Mouse (Mus musculus) embryonic stem cell, embryonic (primary cell): ENCODE data around the gene Rin3.
"Not testable (repeated sequence)": the region's sequence is repeated elsewhere in the genome, so short reads cannot be mapped to it uniquely, and the experiment has no call there.

Source experiments
- CTCF ChIA-PET, 4 experiments: fragments of 300-600 bp in 2 of 4; fragments of 350-600 bp in 2 of 4; sonication (Branson Sonifier 250); formaldehyde crosslinking; loops; one replicate each; lab custom pipeline; 2022; ENCODE audit warnings: inconsistent platforms in 2 of 4; lab: Charles Lee
- POLR2A ChIA-PET, 4 experiments: fragments of 300-600 bp in 2 of 4; fragments of 350-600 bp in 2 of 4; sonication (Branson Sonifier 250); formaldehyde crosslinking; loops; one replicate each; lab custom pipeline; 2022; ENCODE audit warnings: antibody characterized with exemption in 4 of 4, inconsistent platforms in 1 of 4; lab: Charles Lee

The Rin3 gene

DNA sequence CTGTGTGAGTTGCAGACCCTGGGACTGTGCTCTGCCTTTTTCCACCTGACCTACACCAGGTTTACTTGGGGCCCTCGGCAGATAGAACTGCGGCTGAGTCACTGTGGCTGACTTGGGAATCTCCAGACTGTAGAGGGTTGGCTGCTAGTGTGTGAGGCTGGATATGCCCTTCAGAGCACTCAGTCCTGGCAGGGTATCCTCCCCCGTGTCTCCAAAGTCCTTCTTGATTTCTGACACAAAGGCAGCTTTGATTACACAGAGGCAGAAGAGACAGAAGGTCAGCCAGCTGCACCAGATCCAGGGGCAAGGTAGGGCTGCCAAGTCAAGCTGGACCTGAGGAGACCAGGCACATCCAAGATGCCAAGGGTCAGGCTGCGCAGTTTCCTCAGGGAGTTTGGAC is 11.4 kb upstream of the Rin3 start:
- ChIA-PET POLR2A (no interaction called here), CTCF (no interaction called here)

DNA sequence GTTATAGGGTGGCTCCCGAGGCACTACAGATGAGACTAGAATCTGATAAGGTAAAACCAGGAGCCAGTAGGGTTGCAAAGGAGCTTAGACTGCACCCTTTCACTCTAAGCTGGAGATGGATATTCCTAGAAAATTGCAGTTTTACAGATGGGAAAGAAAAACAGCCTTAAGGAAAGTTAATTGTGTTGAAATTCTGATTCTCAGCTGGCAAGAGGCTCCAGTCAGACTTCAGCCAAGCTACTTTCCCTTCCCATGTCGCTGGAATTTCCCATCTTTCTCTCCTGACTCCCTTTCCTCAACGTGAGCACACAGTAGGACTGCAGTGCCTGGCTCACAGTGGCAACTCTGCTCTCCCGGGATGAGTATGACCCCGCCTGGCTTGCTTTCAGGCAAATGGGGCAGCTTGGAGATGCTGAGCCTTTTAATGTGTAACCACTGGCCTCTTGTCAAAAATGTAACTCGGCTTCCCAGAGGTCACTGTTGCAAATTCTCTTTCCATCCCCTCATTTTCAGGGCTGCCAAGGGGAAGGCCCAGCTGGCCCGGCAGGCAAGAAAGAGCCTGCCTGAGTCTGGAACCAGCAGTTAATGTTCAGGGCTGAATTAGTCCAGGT is 6.9 kb upstream of the Rin3 start:
- POLR2A ChIA-PET = no interaction called here
- CTCF ChIA-PET = interaction anchor here in 1 of 4 experiments (0.6 kb wide), 1 partner anchor 788 kb away, joined by 3 read pairs; no protein-coding TSS in a partner anchor

DNA sequence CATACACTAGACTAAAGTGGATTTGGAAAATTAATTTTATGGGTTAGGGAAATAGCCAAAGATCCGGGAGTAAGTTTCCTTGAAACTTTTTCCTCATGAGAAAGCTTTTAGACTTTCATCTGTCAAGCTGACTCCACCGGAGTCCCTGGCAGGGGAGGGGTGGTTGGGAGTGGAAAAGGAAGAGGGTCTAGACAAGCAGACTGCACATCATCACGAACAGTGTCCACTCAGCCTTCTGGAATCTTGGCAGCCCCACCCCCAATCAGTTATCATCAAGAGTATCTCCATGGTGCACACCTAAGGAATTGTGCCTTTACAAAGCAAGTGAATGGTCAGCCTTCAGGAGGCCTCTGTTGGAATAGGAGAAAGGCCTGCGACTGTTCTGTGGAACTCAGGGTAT is 2.6 kb upstream of the Rin3 start:
- CTCF ChIA-PET = not testable (repeated sequence)
- POLR2A ChIA-PET = interaction anchor here in 1 of 4 experiments (1.5 kb wide), 1 partner anchor 305 kb away, joined by 4 read pairs; the partner anchor contains the start of gene Cpsf2

DNA sequence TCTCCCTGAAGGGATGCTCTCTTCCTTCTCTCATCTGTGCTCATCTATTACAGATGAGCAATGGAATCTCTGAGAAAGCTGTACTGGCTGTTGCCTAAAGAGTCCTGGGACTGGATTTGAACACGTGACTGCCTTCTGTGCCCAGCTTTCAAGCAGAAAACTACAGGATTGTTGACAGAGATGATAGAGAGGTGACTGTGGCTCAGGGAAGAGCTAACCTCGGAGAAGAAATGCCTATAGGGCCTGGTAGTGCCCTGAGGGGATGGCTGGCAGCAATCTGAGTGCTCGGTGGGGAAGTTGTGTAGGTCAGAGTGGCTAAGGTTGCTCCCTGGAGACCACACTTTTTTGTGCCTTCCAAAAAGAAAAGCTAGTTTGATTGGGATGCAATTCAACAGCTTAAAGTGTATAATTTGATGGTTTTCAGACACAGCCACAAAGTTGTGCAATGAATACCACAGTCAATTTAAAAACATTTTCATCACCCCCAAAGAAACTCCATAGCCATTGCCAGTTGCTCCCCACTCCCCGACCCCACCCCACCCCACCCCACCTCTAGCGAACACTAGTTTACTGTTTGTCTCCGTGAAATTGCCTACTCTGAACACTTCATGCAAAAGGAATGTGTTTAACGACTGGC is 1.9 kb upstream of the Rin3 start:
- CTCF ChIA-PET = no interaction called here
- POLR2A ChIA-PET = interaction anchor here in 1 of 4 experiments (0.6 to 1.5 kb wide), 2 partner anchors 138 to 306 kb away, joined by 3 to 4 read pairs; partner anchors contain the start of gene Cpsf2

DNA sequence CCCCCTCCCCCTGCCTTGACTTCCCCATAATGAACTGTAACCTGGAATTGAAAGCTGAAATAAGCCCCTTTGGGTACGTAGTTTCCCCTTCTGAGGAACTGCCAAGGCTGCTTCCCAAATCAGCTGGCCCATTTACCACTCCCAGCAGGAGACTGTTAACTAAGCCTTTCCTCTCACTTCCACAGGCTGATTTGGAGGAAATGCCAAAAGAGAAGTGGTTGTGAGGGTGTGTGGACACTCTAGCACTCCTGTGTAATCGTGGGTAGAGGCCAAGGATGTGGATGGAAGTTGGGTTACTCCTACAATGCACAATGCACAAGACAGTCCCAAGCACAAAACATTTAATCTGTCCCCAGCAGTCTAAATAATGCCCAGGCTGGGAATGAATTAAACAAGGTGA is 722 bp upstream of the Rin3 start:
- ChIA-PET CTCF (no interaction called here), POLR2A (interaction anchor here in 1 of 4 experiments (0.7 kb wide), 1 partner anchor 431 kb away, joined by 4 read pairs; no protein-coding TSS in a partner anchor)

DNA sequence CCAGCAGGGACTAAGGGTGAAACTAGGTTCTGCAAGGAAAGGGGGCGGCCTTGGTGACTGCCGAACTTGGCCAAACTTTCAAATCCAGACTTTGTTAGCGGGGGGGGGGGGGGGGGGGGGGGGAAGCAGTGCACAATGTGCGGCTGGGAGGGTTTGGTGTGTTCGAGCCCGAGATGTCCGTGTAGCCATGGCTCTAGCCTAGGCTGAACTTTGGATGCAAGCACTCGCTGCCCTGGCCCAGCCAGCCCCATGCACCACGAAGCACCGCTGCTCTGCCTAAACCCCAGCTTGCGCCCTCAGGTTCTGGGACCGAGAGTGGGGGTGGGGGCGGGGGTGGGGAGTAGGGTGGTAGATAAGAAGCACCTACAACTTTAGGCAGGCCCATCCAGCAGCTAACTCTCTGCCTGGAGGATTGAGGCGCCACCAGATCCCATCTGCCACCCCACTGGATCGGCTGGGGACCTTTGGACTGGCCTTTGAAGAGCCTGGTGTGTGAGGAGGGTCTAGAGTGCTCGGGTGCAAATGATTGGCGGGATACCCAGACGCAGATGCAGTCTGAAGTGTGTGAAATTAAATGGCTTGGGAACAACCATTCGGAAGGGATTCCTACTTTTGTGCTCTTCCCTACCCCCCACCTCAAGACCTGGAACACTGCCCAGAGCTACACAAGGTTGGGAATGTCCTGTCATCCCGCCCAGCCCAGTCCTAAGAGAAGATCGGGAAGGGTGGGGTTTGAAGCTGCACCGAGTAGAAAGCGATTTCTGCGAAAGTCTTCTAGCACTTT is 827 bp downstream of the Rin3 start:
- ChIA-PET CTCF (interaction anchor here in 2 of 4 experiments (0.6 to 1.3 kb wide), 2 partner anchors 63 to 100 kb away, joined by 3 to 6 read pairs; no protein-coding TSS in a partner anchor), POLR2A (interaction anchor here in 2 of 4 experiments (0.5 to 0.7 kb wide), 2 partner anchors 27 to 58 kb away, joined by 3 to 4 read pairs; no protein-coding TSS in a partner anchor)

DNA sequence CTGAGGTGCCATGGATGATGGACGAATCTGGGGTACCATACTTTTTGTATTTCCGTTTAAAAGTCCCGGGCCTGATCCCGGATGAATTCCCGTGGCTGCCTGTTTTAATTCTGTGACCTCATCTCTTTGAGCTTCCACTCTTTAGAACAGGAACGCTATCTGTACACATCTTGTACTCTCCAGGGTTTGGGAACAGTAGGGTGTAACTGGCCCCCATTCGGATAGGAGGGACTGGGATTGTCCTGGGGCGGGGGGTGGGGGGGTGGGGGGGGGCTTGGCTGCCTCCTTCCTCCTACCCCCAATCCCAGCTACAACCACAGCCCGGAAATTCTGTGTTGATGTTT is 1.4 kb downstream of the Rin3 start:
- CTCF ChIA-PET = interaction anchor here in 2 of 4 experiments (0.6 to 1.3 kb wide), 2 partner anchors 62 to 101 kb away, joined by 3 to 6 read pairs; no protein-coding TSS in a partner anchor
- POLR2A ChIA-PET = interaction anchor here in 2 of 4 experiments (0.7 to 1.5 kb wide), 2 partner anchors 11 to 28 kb away, joined by 3 to 4 read pairs; no protein-coding TSS in a partner anchor

DNA sequence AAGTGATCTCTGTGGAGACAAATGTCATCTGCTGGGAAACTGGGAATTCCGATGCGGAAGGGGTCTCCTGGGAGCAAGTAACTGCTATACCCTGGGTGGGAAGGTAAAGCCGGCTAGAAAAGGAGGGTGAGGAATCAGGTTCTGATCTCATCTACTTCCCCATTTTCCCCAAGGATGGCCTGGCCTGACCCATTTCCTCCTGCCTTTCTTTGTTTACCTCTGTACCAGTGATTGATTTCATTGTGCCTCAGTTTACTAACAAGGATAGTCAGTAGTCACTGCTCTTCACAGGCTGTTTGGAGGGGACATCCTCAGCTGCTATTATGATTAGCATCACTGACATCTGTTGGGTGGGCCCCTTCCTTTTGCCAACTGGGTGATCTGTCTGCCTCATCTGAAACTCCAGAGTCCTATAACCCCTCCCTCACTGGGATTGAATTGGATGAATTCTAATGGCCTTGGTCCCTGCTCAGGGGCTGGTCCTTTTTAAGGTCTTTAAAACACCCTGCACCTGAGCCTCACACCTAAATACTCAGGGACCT is 1.8 kb downstream of the Rin3 start:
- CTCF ChIA-PET = interaction anchor here in 1 of 4 experiments (1.3 kb wide), 1 partner anchor 62 kb away, joined by 3 read pairs; no protein-coding TSS in a partner anchor
- POLR2A ChIA-PET = interaction anchor here in 1 of 4 experiments (1.5 kb wide), 1 partner anchor 11 kb away, joined by 3 read pairs; no protein-coding TSS in a partner anchor

DNA sequence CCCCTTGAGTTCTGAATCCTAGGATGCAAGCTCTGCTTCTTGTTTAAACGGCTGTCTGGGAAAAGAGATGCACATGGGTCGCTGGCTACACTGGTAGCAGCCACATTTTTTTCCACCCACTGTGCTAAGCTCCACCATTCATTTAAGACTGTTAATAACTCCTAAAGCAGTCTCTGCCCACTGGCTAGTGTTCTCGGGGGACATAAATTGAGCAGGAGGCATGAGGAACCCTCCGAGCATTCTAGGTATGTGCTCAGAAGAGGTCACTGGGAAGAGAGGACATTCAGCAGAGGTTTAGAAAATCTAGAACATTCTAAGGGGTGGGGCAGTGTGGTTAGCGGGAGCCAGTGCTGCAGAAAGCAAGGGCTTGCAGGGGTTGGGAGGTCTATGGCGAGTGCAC is 2.5 kb downstream of the Rin3 start:
- POLR2A ChIA-PET = interaction anchor here in 1 of 4 experiments (1.5 kb wide), 1 partner anchor 10 kb away, joined by 3 read pairs; no protein-coding TSS in a partner anchor
- CTCF ChIA-PET = interaction anchor here in 1 of 4 experiments (1.3 kb wide), 1 partner anchor 61 kb away, joined by 3 read pairs; no protein-coding TSS in a partner anchor

DNA sequence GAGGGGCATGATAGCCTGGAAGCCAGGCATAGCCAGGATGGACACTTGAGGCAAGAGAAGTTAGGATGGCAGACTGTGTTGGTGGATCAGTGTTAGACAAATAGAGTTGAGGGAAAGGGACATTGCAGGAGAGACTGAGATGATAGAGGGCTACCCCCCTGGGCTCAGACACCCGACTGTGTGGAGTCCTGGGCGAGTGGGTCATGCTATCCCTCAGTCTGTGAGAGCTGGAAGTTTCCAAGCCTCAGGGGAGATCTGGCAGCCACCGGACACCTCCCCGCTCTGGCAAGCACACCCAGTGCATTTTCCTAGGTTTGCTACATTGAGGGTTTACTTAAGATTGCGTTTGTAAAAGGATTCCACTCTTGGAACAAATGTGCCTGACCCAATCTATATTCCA is 2.9 kb downstream of the Rin3 start:
- ChIA-PET POLR2A (interaction anchor here in 1 of 4 experiments (1.5 kb wide), 1 partner anchor 10 kb away, joined by 3 read pairs; no protein-coding TSS in a partner anchor), CTCF (interaction anchor here in 1 of 4 experiments (1.5 kb wide), 1 partner anchor 101 kb away, joined by 4 read pairs; no protein-coding TSS in a partner anchor)

DNA sequence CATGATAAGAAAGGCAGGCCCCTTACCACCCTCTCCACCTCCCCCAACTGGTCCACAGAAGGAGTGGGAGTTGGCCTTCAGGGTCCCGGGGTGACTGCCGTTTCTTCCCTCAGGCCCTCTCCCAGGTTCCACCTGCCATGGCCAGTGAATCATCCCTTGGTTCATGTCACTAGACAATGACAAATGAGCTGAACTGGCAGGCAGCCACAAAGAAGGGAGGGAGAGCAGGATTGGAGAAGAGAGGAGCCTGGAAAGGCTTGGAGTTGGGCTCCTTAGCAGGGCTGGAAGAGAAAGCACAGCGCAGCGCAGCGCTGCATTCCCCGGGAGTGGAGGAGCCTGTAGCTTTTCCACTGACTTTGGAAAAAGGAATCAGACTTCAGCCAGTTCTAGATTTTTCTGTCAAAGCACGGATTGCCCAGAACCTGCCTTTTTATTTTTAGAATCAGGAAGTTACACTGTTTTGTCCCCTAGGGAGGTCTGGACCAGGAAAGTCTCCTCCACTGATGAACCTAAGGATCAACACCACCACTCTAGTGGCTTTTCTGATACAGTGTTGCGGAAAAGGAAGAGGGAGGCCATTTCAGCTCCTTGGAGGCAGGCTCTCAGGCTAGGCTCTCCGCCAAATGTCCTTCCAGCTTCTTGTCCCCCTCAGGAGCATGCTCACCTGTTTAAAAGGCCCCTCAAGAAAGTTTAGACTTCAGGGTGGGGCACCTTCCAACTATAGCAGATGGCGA is 4.0 kb downstream of the Rin3 start:
- ChIA-PET CTCF (interaction anchor here in 1 of 4 experiments (1.5 kb wide), 1 partner anchor 100 kb away, joined by 4 read pairs; no protein-coding TSS in a partner anchor), POLR2A (no interaction called here)

DNA sequence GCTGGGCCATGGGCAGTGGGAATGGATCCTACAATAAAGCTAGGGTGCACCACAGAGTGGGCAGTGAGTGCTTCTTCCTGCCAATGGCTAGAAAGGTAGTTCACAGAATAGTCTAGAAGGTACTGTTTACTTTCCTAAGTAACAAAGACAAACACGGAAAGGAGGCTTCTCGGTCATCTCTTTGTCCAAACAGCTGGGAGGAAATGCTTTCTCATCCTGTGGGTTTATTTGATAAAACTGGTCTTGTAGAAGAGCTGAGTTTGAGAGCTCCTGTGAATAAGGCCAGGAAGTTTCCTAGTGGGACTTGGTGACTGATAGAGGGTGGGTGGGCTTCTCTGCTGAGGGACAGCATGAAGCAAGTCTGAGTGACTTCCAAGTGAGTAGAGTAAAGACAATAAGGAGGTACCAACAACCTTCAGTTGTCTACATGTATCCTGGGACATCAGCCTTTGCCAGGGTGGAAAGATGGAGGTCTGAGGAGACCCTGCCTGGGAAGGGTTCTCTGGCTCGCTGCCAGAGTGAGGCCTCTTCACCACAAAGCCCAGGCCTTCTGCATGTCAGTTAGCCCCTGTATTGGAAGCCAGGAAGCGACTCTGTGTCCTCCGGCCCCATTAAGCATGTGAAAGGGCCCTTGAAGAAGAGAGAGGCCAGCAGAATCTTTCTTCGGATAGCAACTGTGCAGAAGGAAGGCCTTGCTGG is 5.2 kb downstream of the Rin3 start:
- ChIA-PET POLR2A (interaction anchor here in 1 of 4 experiments (0.6 kb wide), 1 partner anchor 788 kb away, joined by 3 read pairs; no protein-coding TSS in a partner anchor), CTCF (interaction anchor here in 1 of 4 experiments (0.5 kb wide), 1 partner anchor 176 kb away, joined by 4 read pairs; no protein-coding TSS in a partner anchor)

DNA sequence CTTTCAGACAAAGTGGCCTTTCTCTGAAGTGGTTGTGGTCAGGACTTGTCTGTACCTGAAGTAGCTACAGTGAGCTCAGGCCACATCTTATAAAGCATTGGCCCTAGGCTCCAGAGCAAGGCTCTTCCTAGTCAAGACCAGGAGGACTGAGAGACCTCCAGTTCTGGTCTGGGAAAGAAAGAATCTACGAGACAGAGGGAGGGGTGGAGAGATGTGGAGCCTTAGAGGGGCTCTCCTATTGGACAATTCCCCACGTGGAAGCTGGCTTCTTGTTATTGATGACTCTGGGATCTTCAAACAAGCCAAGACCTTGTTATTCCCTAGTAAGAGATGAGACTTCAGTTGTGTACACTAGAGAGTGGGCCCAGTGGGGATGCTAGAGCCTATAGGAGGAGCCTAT is 6.0 kb downstream of the Rin3 start:
- POLR2A ChIA-PET = no interaction called here

DNA sequence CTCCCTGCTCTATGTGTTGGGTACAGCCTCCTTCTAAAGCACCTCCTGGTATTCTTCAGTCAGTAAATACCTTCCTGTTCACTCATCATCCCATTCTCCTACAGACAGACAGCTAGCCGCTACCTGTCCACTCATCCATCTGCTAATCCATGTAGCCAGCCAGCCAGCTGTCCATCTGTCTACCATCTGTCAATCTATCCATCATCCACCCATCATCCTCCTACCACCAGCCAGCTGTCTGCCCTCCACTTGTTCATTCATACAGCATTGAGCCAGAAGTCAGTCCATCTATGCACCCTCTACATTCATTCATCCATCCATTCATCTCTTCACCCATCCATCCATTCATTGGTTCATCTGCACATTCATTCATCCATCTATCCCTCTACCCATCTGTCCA is 6.7 kb downstream of the Rin3 start:
- CTCF ChIA-PET = no interaction called here
- POLR2A ChIA-PET = no interaction called here

More for the DNA sequence above, 6.0 kb downstream of the Rin3 start:
- CTCF ChIA-PET = interaction anchor here in 1 of 4 experiments (0.7 kb wide), 1 partner anchor 107 kb away, joined by 3 read pairs; no protein-coding TSS in a partner anchor

DNA sequence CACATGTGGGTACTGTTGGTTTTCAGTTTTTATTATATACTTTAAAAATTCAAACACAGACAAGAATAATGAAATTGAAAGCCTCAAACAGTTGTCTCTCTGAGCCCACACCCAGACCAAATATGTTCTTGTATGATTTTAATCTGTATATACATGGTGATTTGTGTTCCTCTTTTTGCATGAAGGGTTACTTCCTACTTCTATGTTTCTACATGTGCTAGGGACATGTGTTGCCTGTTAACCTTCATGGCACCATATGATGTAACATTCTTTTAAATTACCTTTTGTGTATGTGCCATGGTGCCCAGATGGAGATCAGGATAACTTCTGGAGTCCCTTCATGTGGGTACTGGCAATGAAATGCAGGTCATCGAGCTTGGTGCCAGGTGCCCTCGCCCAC is 7.8 kb downstream of the Rin3 start:
- ChIA-PET POLR2A (no interaction called here), CTCF (no interaction called here)

DNA sequence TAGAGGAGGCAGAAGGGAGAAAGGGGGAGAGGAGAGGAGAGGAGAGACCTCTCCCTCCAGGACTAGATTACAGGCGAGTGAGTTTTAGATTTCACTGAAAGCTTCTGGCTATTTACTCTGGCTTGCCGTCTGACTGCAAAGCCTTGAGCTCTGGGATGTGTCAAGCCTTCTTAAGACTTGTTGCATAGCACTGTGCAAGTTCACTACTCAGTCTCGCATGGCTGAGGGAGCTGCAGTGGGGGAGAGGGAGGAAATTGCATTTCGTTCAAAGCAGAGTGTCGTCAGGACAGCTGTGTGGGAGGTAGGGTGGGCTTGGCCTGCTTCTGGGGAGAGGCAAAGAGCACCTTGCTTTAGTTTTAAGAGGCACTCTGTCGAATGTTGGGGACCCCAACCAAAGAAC is 8.8 kb downstream of the Rin3 start:
- POLR2A ChIA-PET = interaction anchor here in 1 of 4 experiments (0.7 kb wide), 1 partner anchor 37 kb away, joined by 3 read pairs; no protein-coding TSS in a partner anchor
- CTCF ChIA-PET = no interaction called here
